Mouse (Mus musculus): ENCODE measurements at regions not wholly inside any gene's neighbourhood (a gene's known extent, or its start where the extent isn't known, plus 50 kb on each side); places are given as distances from the start of the nearest gene placed in this dataset.

GRCm38 (mm10) chr5:83533901-83534300 lies 178.9 kb upstream of the Tecrl start:
- DNase-seq, result peak; percentile 13 to 30

- DNase-seq, result peak in 1 of 2 experiments; percentile 29
Observed at GRCm38 (mm10) chr5:83518661-83519060, 163.7 kb upstream of the Tecrl start.

GRCm38 (mm10) chr5:83484135-83484534 lies 129.1 kb upstream of the Tecrl start:
- peak; percentile 75 to 84 for DNase-seq

- peak; percentile 75 to 79 for DNase-seq
Observed at GRCm38 (mm10) chr5:83440259-83440658, 85.3 kb upstream of the Tecrl start.

GRCm38 (mm10) chr5:83436510-83436909 lies 81.5 kb upstream of the Tecrl start:
- DNase-seq, result no peak

GRCm38 (mm10) chr5:83421708-83422107 lies 66.7 kb upstream of the Tecrl start:
- no peak for DNase-seq

GRCm38 (mm10) chr5:83410221-83410620 lies 55.2 kb upstream of the Tecrl start:
- DNase-seq, result no peak

GRCm38 (mm10) chr5:83405266-83405954 lies 50.4 kb upstream of the Tecrl start:
- peak; percentile 6 to 8 for DNase-seq
